ENCODE assay signal across 7 mouse cellular contexts in genomic region chr1:20890941-20891399, GRCm38 (mm10). TPM values are rescaled to one million over a fixed set of nuclear protein-coding genes. Genes with fewer than 3 reads are reported as not detected.
DNase-seq lines count a peak whose midpoint lies in the region; ATAC-seq and TF ChIP-seq lines count a peak whose summit lies in the region.

No protein-coding gene starts in this region.

- TF ChIP-seq POLR2A in limb, embryonic 14.5 days (IDR thresholded peaks at IDR 0.05; ENCODE audit: borderline replicate concordance, extremely low read depth, insufficient read depth, insufficient read length) = no peak
- no peak for TF ChIP-seq POLR2A in spleen, adult 2 months (IDR thresholded peaks at IDR 0.05; ENCODE audit: low read depth, low read length)

- H3K4me3 ChIP-seq in embryonic facial prominence, embryonic 11.5 days (ENCODE audit: low read depth, low read length) = peak overlapping the region; percentile 67
- H3K4me3 ChIP-seq in heart, embryonic 10.5 days = peak overlapping the region; percentile 81
- peak overlapping the region; percentile 67 for H3K4me3 ChIP-seq in kidney, embryonic 14.5 days (ENCODE audit: low read length)
- H3K4me3 ChIP-seq in limb, embryonic 14.5 days (replicated peaks; ENCODE audit: low read length) = peak overlapping the region; percentile 61
- peak overlapping the region; percentile 84 for H3K4me3 ChIP-seq in midbrain, embryonic 15.5 days
- H3K4me3 ChIP-seq in spleen, adult 2 months (ENCODE audit: extremely low read depth, insufficient read depth, insufficient read length) = peak overlapping the region; percentile 69

- no peaks in the 10 kb centered on the region for H3K36me3 ChIP-seq in embryonic facial prominence, embryonic 11.5 days (replicated peaks; ENCODE audit: control insufficient read depth, insufficient read depth, low read depth, low read length)
- no peaks in the 10 kb centered on the region for H3K36me3 ChIP-seq in heart, embryonic 10.5 days
- no peaks in the 10 kb centered on the region for H3K36me3 ChIP-seq in kidney, embryonic 14.5 days (ENCODE audit: control insufficient read depth, insufficient read depth, low read length)
- H3K36me3 ChIP-seq in limb, embryonic 14.5 days (ENCODE audit: control insufficient read depth, insufficient read depth, low read length) = no peaks in the 10 kb centered on the region
- H3K36me3 ChIP-seq in midbrain, embryonic 15.5 days (replicated peaks) = no peaks in the 10 kb centered on the region
- H3K36me3 ChIP-seq in spleen, adult 2 months (ENCODE audit: control insufficient read depth, insufficient read depth, low read length) = no peaks in the 10 kb centered on the region

- H3K9ac ChIP-seq in embryonic facial prominence, embryonic 11.5 days (replicated peaks; ENCODE audit: low read length) = peak overlapping the region; percentile 69
- peak overlapping the region; percentile 60 for H3K9ac ChIP-seq in kidney, embryonic 14.5 days (ENCODE audit: low read depth, low read length)
- peak overlapping the region; percentile 59 for H3K9ac ChIP-seq in limb, embryonic 14.5 days (ENCODE audit: low read depth, low read length, severe bottlenecking)
- H3K9ac ChIP-seq in midbrain, embryonic 15.5 days = peak overlapping the region; percentile 74

- peak; percentile 79 for DNase-seq in adrenal gland, postnatal 25 days
- peak; percentile 65 for DNase-seq in embryonic facial prominence, embryonic 11.5 days (ENCODE audit: low spot score)
- peak; percentile 80 for DNase-seq in heart, embryonic 10.5 days (ENCODE audit: low spot score)
- peak; percentile 28 for DNase-seq in limb, embryonic 14.5 days (ENCODE audit: low spot score)
- peak in 1 of 2 experiments; percentile 64 for DNase-seq in spleen, adult 2 months (ENCODE audit: low read depth in 1 of 2, low spot score in 2 of 2)

- peak overlapping the region; percentile 84 for H3K4me2 ChIP-seq in embryonic facial prominence, embryonic 11.5 days (ENCODE audit: low read depth, low read length)
- peak overlapping the region; percentile 93 for H3K4me2 ChIP-seq in kidney, embryonic 14.5 days (replicated peaks; ENCODE audit: low read depth, low read length)
- H3K4me2 ChIP-seq in limb, embryonic 14.5 days (replicated peaks; ENCODE audit: low read depth, low read length, severe bottlenecking) = peak overlapping the region; percentile 89
- peak overlapping the region; percentile 79 for H3K4me2 ChIP-seq in midbrain, embryonic 15.5 days

- H3K27ac ChIP-seq in embryonic facial prominence, embryonic 11.5 days (replicated peaks; ENCODE audit: low read depth, low read length) = peak overlapping the region; percentile 59
- H3K27ac ChIP-seq in heart, embryonic 10.5 days = peak overlapping the region; percentile 86
- H3K27ac ChIP-seq in kidney, embryonic 14.5 days (ENCODE audit: low read depth, low read length) = peak overlapping the region; percentile 65; the same call in 1 of the 2 replicates
- peak overlapping the region; percentile 73 for H3K27ac ChIP-seq in limb, embryonic 14.5 days (replicated peaks; ENCODE audit: low read depth, low read length)
- peak overlapping the region; percentile 85 for H3K27ac ChIP-seq in midbrain, embryonic 15.5 days
- H3K27ac ChIP-seq in spleen, adult 2 months (ENCODE audit: insufficient read depth, low read length) = no peak overlapping the region

- H3K27me3 ChIP-seq in embryonic facial prominence, embryonic 11.5 days (ENCODE audit: control insufficient read depth, insufficient read depth, low read length) = no peaks in the 10 kb centered on the region
- peaks cover 6% of the 10 kb centered on the region for H3K27me3 ChIP-seq in heart, embryonic 10.5 days (ENCODE audit: insufficient read depth, poor library complexity, severe bottlenecking)
- no peaks in the 10 kb centered on the region; the same call in 1 of the 2 replicates for H3K27me3 ChIP-seq in kidney, embryonic 14.5 days (ENCODE audit: control insufficient read depth, insufficient read depth, low read length)
- no peaks in the 10 kb centered on the region for H3K27me3 ChIP-seq in limb, embryonic 14.5 days (ENCODE audit: control insufficient read depth, insufficient read depth, low read length)
- H3K27me3 ChIP-seq in midbrain, embryonic 15.5 days (replicated peaks) = no peaks in the 10 kb centered on the region; the same call in 1 of the 2 replicates
- H3K27me3 ChIP-seq in spleen, adult 2 months (ENCODE audit: control insufficient read depth, insufficient read depth, low read length) = no peaks in the 10 kb centered on the region

- peak; percentile 77 for ATAC-seq in embryonic facial prominence, embryonic 11.5 days (replicated peaks; ENCODE audit: insufficient number of reproducible peaks, low FRiP score, low TSS enrichment, low read depth)
- peak; percentile 65 for ATAC-seq in kidney, embryonic 14.5 days (ENCODE audit: low FRiP score, low TSS enrichment)
- ATAC-seq in limb, embryonic 14.5 days (ENCODE audit: low FRiP score, low read depth) = peak; percentile 69
- peak; percentile 87 for ATAC-seq in midbrain, embryonic 15.5 days (replicated peaks)

- peak; percentile 13; the same call in 1 of the 2 replicates for TF ChIP-seq CTCF in spleen, adult 2 months (IDR thresholded peaks at IDR 0.05; ENCODE audit: extremely low read depth, insufficient read depth, insufficient read length, insufficient replicate concordance)

- no peaks in the 10 kb centered on the region for H3K9me3 ChIP-seq in embryonic facial prominence, embryonic 11.5 days (replicated peaks; ENCODE audit: control insufficient read depth, low read length)
- no peaks in the 10 kb centered on the region for H3K9me3 ChIP-seq in heart, embryonic 10.5 days
- H3K9me3 ChIP-seq in kidney, embryonic 14.5 days (ENCODE audit: control insufficient read depth, low read length) = no peaks in the 10 kb centered on the region
- H3K9me3 ChIP-seq in limb, embryonic 14.5 days (ENCODE audit: control insufficient read depth, low read length) = no peaks in the 10 kb centered on the region
- H3K9me3 ChIP-seq in midbrain, embryonic 15.5 days = no peaks in the 10 kb centered on the region

- under 1% methylated on average over 20 of the region's 20 CpGs for WGBS in embryonic facial prominence, embryonic 11.5 days
- under 1% methylated on average over 20 of the region's 20 CpGs for WGBS in heart, embryonic 10.5 days
- WGBS in kidney, embryonic 14.5 days = 1% methylated on average over 20 of the region's 20 CpGs
- WGBS in limb, embryonic 14.5 days = 0% methylated on average over 20 of the region's 20 CpGs
- WGBS in midbrain, embryonic 15.5 days = under 1% methylated on average over 20 of the region's 20 CpGs
- WGBS in spleen, adult 2 months = 2% methylated on average over 20 of the region's 20 CpGs

- no peaks in the 10 kb centered on the region for H3K4me1 ChIP-seq in embryonic facial prominence, embryonic 11.5 days (ENCODE audit: control insufficient read depth, insufficient read depth, low read length)
- H3K4me1 ChIP-seq in heart, embryonic 10.5 days = peaks cover 11% of the 10 kb centered on the region
- 0 out of 2 replicates have a peak, but pooled peaks cover 4% of the 10 kb centered on the region for H3K4me1 ChIP-seq in kidney, embryonic 14.5 days (ENCODE audit: control insufficient read depth, insufficient read depth, low read length)
- H3K4me1 ChIP-seq in limb, embryonic 14.5 days (ENCODE audit: control insufficient read depth, insufficient read depth, low read length) = peaks cover 4% of the 10 kb centered on the region; the same call in 1 of the 2 replicates
- peaks cover 13% of the 10 kb centered on the region for H3K4me1 ChIP-seq in midbrain, embryonic 15.5 days
- H3K4me1 ChIP-seq in spleen, adult 2 months (ENCODE audit: control insufficient read depth, insufficient read depth, insufficient read length) = peaks cover 3% of the 10 kb centered on the region; the same call in 1 of the 2 replicates

RNA-seq across cellular contexts. Expression of gene Paqr8, which starts 0.6 kb away (rescaled TPM):
- 35.1 and 54.2 TPM in 2 replicates for total RNA-seq in adrenal gland, postnatal 25 days (2021)
- polyA plus RNA-seq in embryonic facial prominence, embryonic 11.5 days (2014; fragmentation: Nextera tagmentation; extraction: Ambion mirVana) = 5.7 and 6.6 TPM in 2 replicates
- 2.7 and 3.2 TPM in 2 replicates for polyA plus RNA-seq in heart, embryonic 10.5 days (2016; fragmentation: Nextera tagmentation; extraction: Ambion mirVana)
- polyA plus RNA-seq in kidney, embryonic 14.5 days (2014; fragmentation: Nextera tagmentation; extraction: Ambion mirVana) = 2.5 and 5.1 TPM in 2 replicates
- 5.7 and 10.9 TPM in 2 replicates for polyA plus RNA-seq in limb, embryonic 14.5 days (2012; rRNA removed)
- 6.4 and 7.9 TPM in 2 replicates for polyA plus RNA-seq in limb, embryonic 14.5 days (2014; fragmentation: Nextera tagmentation; extraction: Ambion mirVana)
- polyA plus RNA-seq in midbrain, embryonic 15.5 days (2015; fragmentation: Nextera tagmentation; extraction: Ambion mirVana) = 23.7 and 24.2 TPM in 2 replicates
- polyA plus RNA-seq in spleen, adult 2 months (2012; rRNA removed) = 4.9 and 6.9 TPM in 2 replicates
